Mouse (Mus musculus): ENCODE results near the gene Rpl21.

DNA sequence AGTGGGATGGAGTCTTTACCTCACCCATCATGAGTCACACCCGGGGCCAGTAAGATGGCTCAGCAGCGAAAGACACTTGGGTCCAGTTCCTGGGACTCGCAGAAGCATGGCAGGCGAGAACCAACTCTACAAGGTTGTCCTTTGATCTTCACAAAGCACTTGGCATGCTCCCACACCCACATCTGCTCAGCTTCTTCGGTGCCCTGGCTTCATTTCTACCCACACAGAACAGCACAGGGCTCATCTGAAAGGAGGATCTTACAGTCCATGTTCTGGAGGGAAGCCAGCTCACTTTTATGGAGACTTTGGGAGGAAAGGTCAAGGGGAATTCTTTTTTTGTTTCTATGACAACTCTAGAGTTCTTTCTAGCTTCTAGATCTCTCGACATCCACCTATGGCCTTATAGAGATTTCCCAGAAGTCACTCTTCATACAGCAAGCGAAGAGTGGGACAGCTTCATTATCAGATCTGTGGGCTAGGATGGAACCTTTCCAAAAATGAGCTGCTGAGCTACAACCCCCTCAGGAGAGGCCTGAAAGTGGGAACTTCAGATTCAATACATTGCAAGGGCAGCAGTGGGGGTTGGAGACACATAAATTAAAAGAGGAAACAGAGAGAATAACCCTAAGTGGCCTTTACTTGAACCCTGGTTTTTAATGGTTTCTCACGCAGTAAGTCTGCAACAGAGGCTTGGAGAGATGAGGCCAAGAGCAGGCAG lies 13.6 kb upstream of the Rpl21 start:
- TF ChIP-seq CTCF (IDR thresholded peaks at IDR 0.05; ENCODE audit: low read depth) (no peak), EP300 (IDR thresholded peaks at IDR 0.05; ENCODE audit: low read depth) (no peak)
